Mouse (Mus musculus): ENCODE measurements around the gene Lingo1. TPM values are rescaled to one million over a fixed set of nuclear protein-coding genes. Genes with fewer than 3 reads are reported as not detected.

The Lingo1 gene
- under 1 TPM; 0.35 to 0.41 TPM for total RNA-seq (2021)
- long read RNA-seq, experiment 1, partial matches to known transcripts, result 0 of 1 reads
- long read RNA-seq, experiment 1, other reads (novel, unspliced or antisense), result 1 of 1 reads
- long read RNA-seq, experiment 2, partial matches to known transcripts, result 0 of 1 reads
- long read RNA-seq, experiment 2, other reads (novel, unspliced or antisense), result 1 of 1 reads

- no peak for DNase-seq
- intact Hi-C loops (cut with DNase I), result loop anchor here (2.0 kb wide), 1 partner anchor 159 kb away; no protein-coding TSS in a partner anchor
These were observed at the start of gene Lingo1 for GRCm38 (mm10) chr9:56795721-56796655. TSS of gene Lingo1 (minus strand) at chr9:56796468.

GRCm38 (mm10) chr9:56844644-56845043, 48.4 kb upstream of the Lingo1 start:
- intact Hi-C loops (cut with DNase I), result no loop called here
- DNase-seq, result no peak

GRCm38 (mm10) chr9:56843679-56844188, 47.5 kb upstream of the Lingo1 start:
- peak in 1 of 2 experiments; percentile 73 for DNase-seq
- intact Hi-C loops (cut with DNase I), result loop anchor here (2.0 kb wide), 1 partner anchor 45 kb away; no protein-coding TSS in a partner anchor

GRCm38 (mm10) chr9:56842303-56842719, 46.0 kb upstream of the Lingo1 start:
- DNase-seq, result no peak
- intact Hi-C loops (cut with DNase I), result loop anchor here (2.0 kb wide), 1 partner anchor 46 kb away; no protein-coding TSS in a partner anchor

- no peak for DNase-seq
- intact Hi-C loops (cut with DNase I), result loop anchor here (2.0 kb wide), 1 partner anchor 47 kb away; no protein-coding TSS in a partner anchor
These were observed 45.6 kb upstream of the Lingo1 start for GRCm38 (mm10) chr9:56841864-56842263.

GRCm38 (mm10) chr9:56840721-56841120, 44.5 kb upstream of the Lingo1 start:
- DNase-seq, result no peak
- intact Hi-C loops (cut with DNase I), result no loop called here

GRCm38 (mm10) chr9:56835152-56835551, 38.9 kb upstream of the Lingo1 start:
- intact Hi-C loops (cut with DNase I), result no loop called here
- no peak for DNase-seq

GRCm38 (mm10) chr9:56832900-56833299, 36.6 kb upstream of the Lingo1 start:
- intact Hi-C loops (cut with DNase I), result no loop called here
- peak in 1 of 2 experiments; percentile 36 for DNase-seq

- no peak for DNase-seq
- intact Hi-C loops (cut with DNase I), result no loop called here
These were observed 35.6 kb upstream of the Lingo1 start for GRCm38 (mm10) chr9:56831904-56832303.

GRCm38 (mm10) chr9:56830162-56830561, 33.9 kb upstream of the Lingo1 start:
- DNase-seq, result peak; percentile 31 to 36
- intact Hi-C loops (cut with DNase I), result no loop called here

GRCm38 (mm10) chr9:56828841-56829240, 32.6 kb upstream of the Lingo1 start:
- no peak for DNase-seq
- intact Hi-C loops (cut with DNase I), result no loop called here

GRCm38 (mm10) chr9:56828146-56828545, 31.9 kb upstream of the Lingo1 start:
- DNase-seq, result no peak
- intact Hi-C loops (cut with DNase I), result no loop called here

- intact Hi-C loops (cut with DNase I), result no loop called here
- no peak for DNase-seq
These were observed 29.4 kb upstream of the Lingo1 start for GRCm38 (mm10) chr9:56825476-56826213.

- intact Hi-C loops (cut with DNase I), result no loop called here
These were observed 28.6 kb upstream of the Lingo1 start for GRCm38 (mm10) chr9:56824900-56825299.

GRCm38 (mm10) chr9:56810916-56811315, 14.6 kb upstream of the Lingo1 start:
- intact Hi-C loops (cut with DNase I), result no loop called here
- no peak for DNase-seq

More at GRCm38 (mm10) chr9:56824900-56825299, 28.6 kb upstream of the Lingo1 start:
- no peak for DNase-seq

GRCm38 (mm10) chr9:56807990-56808389, 11.7 kb upstream of the Lingo1 start:
- no peak for DNase-seq
- intact Hi-C loops (cut with DNase I), result no loop called here

GRCm38 (mm10) chr9:56803146-56803545, 6.9 kb upstream of the Lingo1 start:
- intact Hi-C loops (cut with DNase I), result no loop called here
- DNase-seq, result no peak

- intact Hi-C loops (cut with DNase I), result loop anchor here (2.0 kb wide), 1 partner anchor 161 kb away; no protein-coding TSS in a partner anchor
- peak in 1 of 2 experiments; percentile 48 for DNase-seq
These were observed 1.6 kb upstream of the Lingo1 start for GRCm38 (mm10) chr9:56797876-56798275.

GRCm38 (mm10) chr9:56796656-56797131, 426 bp upstream of the Lingo1 start:
- no peak for DNase-seq
- intact Hi-C loops (cut with DNase I), result loop anchor here (2.0 kb wide), 1 partner anchor 160 kb away; no protein-coding TSS in a partner anchor

- intact Hi-C loops (cut with DNase I), result no loop called here
- DNase-seq, result no peak
These were observed 4.5 kb downstream of the Lingo1 start for GRCm38 (mm10) chr9:56791696-56792261.

All from gastrocnemius, postnatal 36 days (tissue).